Mouse (Mus musculus): Measurements from ENCODE around the gene Taar7a.

- no peak for TF ChIP-seq CTCF (IDR thresholded peaks at IDR 0.05; ENCODE audit: low read depth, low read length)
- no peak for TF ChIP-seq GATA1 (IDR thresholded peaks at IDR 0.05; ENCODE audit: borderline replicate concordance, low read length)
Measured at GRCm38 (mm10) chr10:23964921-23965610, 28.2 kb downstream of the Taar7a start.
